Mouse (Mus musculus) embryonic facial prominence, embryonic 14.5 days (tissue): ENCODE data around the gene Fiz1. TPM values are rescaled to one million over a fixed set of nuclear protein-coding genes. Genes with fewer than 3 reads are reported as not detected.

Source experiments
- ATAC-seq: fragments of 200-750 bp; cut with Nextera tagmentation; 2 replicates; pipeline ENCODE4 v1.8.0; 2017; ENCODE audit warnings: low read depth, moderate number of reproducible peaks, moderate TSS enrichment
- DNase-seq: peaks from one replicate; pipeline ENCODE4 v3.0.0-alpha.2; 2015; ENCODE audit warnings: low spot score
- H3K27ac ChIP-seq: fragments of 300-500 bp; sonication (generic); replicated peaks from 2 replicates; pipeline ENCODE4 v1.5.1; 2014; ENCODE audit warnings: low read depth, mild to moderate bottlenecking, low read length, moderate library complexity
- H3K27me3 ChIP-seq: fragments of 300-500 bp; sonication (generic); replicated peaks from 2 replicates; pipeline ENCODE4 v1.6.1; 2014; ENCODE audit warnings: low read length; ENCODE audit not compliant: control insufficient read depth, insufficient read depth
- H3K36me3 ChIP-seq: fragments of 300-500 bp; sonication (generic); 2 replicates; pipeline ENCODE4 v1.6.1; 2014; ENCODE audit warnings: low read length, mixed read lengths; ENCODE audit not compliant: control insufficient read depth, insufficient read depth
- H3K4me1 ChIP-seq: fragments of 300-500 bp; sonication (generic); 2 replicates; pipeline ENCODE4 v1.6.1; 2014; ENCODE audit warnings: antibody characterized with exemption, low read length; ENCODE audit not compliant: control insufficient read depth, insufficient read depth
- H3K4me2 ChIP-seq: fragments of 300-500 bp; sonication (generic); 2 replicates; pipeline ENCODE4 v1.6.1; 2014; ENCODE audit warnings: low read depth, mild to moderate bottlenecking, low read length, moderate library complexity, mixed read lengths
- H3K4me3 ChIP-seq: fragments of 300-500 bp; sonication (generic); 2 replicates; pipeline ENCODE4 v1.5.1; 2014; ENCODE audit warnings: low read depth, mild to moderate bottlenecking, low read length
- H3K9ac ChIP-seq: fragments of 300-500 bp; sonication (generic); 2 replicates; pipeline ENCODE4 v1.6.1; 2014; ENCODE audit warnings: low read depth, mild to moderate bottlenecking, low read length, moderate library complexity, mixed read lengths
- H3K9me3 ChIP-seq: fragments of 300-500 bp; sonication (generic); 2 replicates; pipeline ENCODE4 v1.6.1; 2016; ENCODE audit warnings: low read length; ENCODE audit not compliant: control insufficient read depth
- WGBS: fragments of 180-500 bp; shearing (Covaris S2); extraction: QIAGEN DNeasy Blood & Tissue Kit; methylation state at CpG from one replicate; pipeline ENCODE4 v1.1.7; 2014; 5-methylcytosine and 5-hydroxymethylcytosine counted together
- polyA plus RNA-seq: library from polyadenylated mRNA; unstranded; fragments of >200 nt; fragmentation: Nextera tagmentation; extraction: Ambion mirVana; gene quantifications from 2 replicates; pipeline ENCODE4 v1.2.1, GENCODE M21; 2014

The Fiz1 gene
- polyA plus RNA-seq, 1 experiment from 2014 or later: 31.1 TPM

- H3K4me2 ChIP-seq: no peak overlapping the region
- H3K4me3 ChIP-seq: no peak overlapping the region
- DNase-seq (no peak), ATAC-seq (no peak)
- H3K9me3 ChIP-seq: no peaks in the 10 kb centered on the region
- H3K4me1 ChIP-seq: peaks cover 11% of the 10 kb centered on the region
- H3K27me3 ChIP-seq: no peaks in the 10 kb centered on the region
- H3K36me3 ChIP-seq: no peaks in the 10 kb centered on the region
- WGBS: 71% methylated on average over 2 of the region's 2 CpGs
- H3K9ac ChIP-seq: no peak overlapping the region
- H3K27ac ChIP-seq: no peak overlapping the region
Observed at GRCm38 (mm10) chr7:4999876-5000275, 14.6 kb downstream of the Fiz1 start.

GRCm38 (mm10) chr7:4996934-4997333, 17.6 kb downstream of the Fiz1 start:
- ATAC-seq: no peak
- H3K9ac ChIP-seq: no peak overlapping the region; the same call in 1 of the 2 replicates

GRCm38 (mm10) chr7:4996003-4996895, 18.2 kb downstream of the Fiz1 start, which contains the start of gene Zfp579:
Gene Zfp579, minus strand, starts transcription at chr7:4996158.
- 7% methylated on average over 15 of the region's 26 CpGs for WGBS

More at GRCm38 (mm10) chr7:4996934-4997333, 17.6 kb downstream of the Fiz1 start:
- WGBS: 52% methylated on average over 6 of the region's 8 CpGs
- Histone ChIP-seq H3K27me3 (peaks cover 5% of the 10 kb centered on the region; the same call in 1 of the 2 replicates), H3K9me3 (0 out of 2 replicates have a peak, but pooled peaks cover 4% of the 10 kb centered on the region), H3K4me1 (peaks cover 14% of the 10 kb centered on the region), H3K4me2 (peak overlapping the region; percentile 84), H3K27ac (no peak overlapping the region), H3K4me3 (peak overlapping the region; percentile 79), H3K36me3 (peaks cover 23% of the 10 kb centered on the region)
- no peak for DNase-seq

GRCm38 (mm10) chr7:4995268-4996002, 19.1 kb downstream of the Fiz1 start:
- H3K4me2 ChIP-seq: peak overlapping the region; percentile 84
- peaks cover 14% of the 10 kb centered on the region for H3K4me1 ChIP-seq
- H3K4me3 ChIP-seq: peak overlapping the region; percentile 79
- DNase-seq: no peak
- peak overlapping the region; percentile 53 for H3K27ac ChIP-seq
- H3K9me3 ChIP-seq: 0 out of 2 replicates have a peak, but pooled peaks cover 8% of the 10 kb centered on the region
- no peak for ATAC-seq
- H3K9ac ChIP-seq: peak overlapping the region; percentile 86
- 4% methylated on average over 16 of the region's 19 CpGs for WGBS
- H3K27me3 ChIP-seq: peaks cover 5% of the 10 kb centered on the region; the same call in 1 of the 2 replicates
- peaks cover 31% of the 10 kb centered on the region for H3K36me3 ChIP-seq

More at GRCm38 (mm10) chr7:4996003-4996895, 18.2 kb downstream of the Fiz1 start, which contains the start of gene Zfp579:
- peaks cover 30% of the 10 kb centered on the region for H3K36me3 ChIP-seq
- peak within 1 kb of the TSS; percentile 64 for H3K27ac ChIP-seq
- H3K4me3 ChIP-seq: peak within 1 kb of the TSS; percentile 79
- 0 out of 2 replicates have a peak, but pooled peaks cover 4% of the 10 kb centered on the region for H3K9me3 ChIP-seq
- H3K4me1 ChIP-seq: peaks cover 14% of the 10 kb centered on the region
- peak within 1 kb of the TSS; percentile 84 for H3K4me2 ChIP-seq
- DNase-seq (peak; percentile 93), ATAC-seq (peak; percentile 92)
- peak within 1 kb of the TSS; percentile 86 for H3K9ac ChIP-seq
- H3K27me3 ChIP-seq: peaks cover 5% of the 10 kb centered on the region; the same call in 1 of the 2 replicates

- 0 out of 2 replicates have a peak, but pooled peaks cover 8% of the 10 kb centered on the region for H3K9me3 ChIP-seq
- H3K27me3 ChIP-seq: peaks cover 5% of the 10 kb centered on the region; the same call in 1 of the 2 replicates
- H3K4me2 ChIP-seq: peak overlapping the region; percentile 84
- ATAC-seq: no peak
- no peak overlapping the region for H3K27ac ChIP-seq
- 64% methylated on average over 42 of the region's 59 CpGs for WGBS
- H3K9ac ChIP-seq: peak overlapping the region; percentile 86; the same call in 1 of the 2 replicates
- peaks cover 31% of the 10 kb centered on the region for H3K36me3 ChIP-seq
- H3K4me1 ChIP-seq: peaks cover 14% of the 10 kb centered on the region
- peak overlapping the region; percentile 79; the same call in 1 of the 2 replicates for H3K4me3 ChIP-seq
- no peak for DNase-seq
Observed at GRCm38 (mm10) chr7:4993999-4994788, 20.3 kb downstream of the Fiz1 start.

- peaks cover 5% of the 10 kb centered on the region; the same call in 1 of the 2 replicates for H3K27me3 ChIP-seq
- H3K36me3 ChIP-seq: peaks cover 31% of the 10 kb centered on the region
- no peak overlapping the region for H3K4me3 ChIP-seq
- H3K4me1 ChIP-seq: peaks cover 14% of the 10 kb centered on the region
- H3K9ac ChIP-seq: peak overlapping the region; percentile 19; the same call in 1 of the 2 replicates
- 0 out of 2 replicates have a peak, but pooled peaks cover 8% of the 10 kb centered on the region for H3K9me3 ChIP-seq
- H3K4me2 ChIP-seq: peak overlapping the region; percentile 84; the same call in 1 of the 2 replicates
- DNase-seq (no peak), ATAC-seq (no peak)
- no peak overlapping the region for H3K27ac ChIP-seq
- 55% methylated on average over 28 of the region's 55 CpGs for WGBS
Observed at GRCm38 (mm10) chr7:4993347-4993998, 21.0 kb downstream of the Fiz1 start.

- 60% methylated on average over 2 of the region's 2 CpGs for WGBS
- Histone ChIP-seq H3K27ac (no peak overlapping the region), H3K4me2 (no peak overlapping the region)
Observed at GRCm38 (mm10) chr7:4988250-4988649, 26.2 kb downstream of the Fiz1 start.

More at GRCm38 (mm10) chr7:4988250-4988649, 26.2 kb downstream of the Fiz1 start:
- no peaks in the 10 kb centered on the region for H3K4me1 ChIP-seq
- H3K9ac ChIP-seq: no peak overlapping the region
- H3K36me3 ChIP-seq: peaks cover 21% of the 10 kb centered on the region
- no peak overlapping the region for H3K4me3 ChIP-seq
- 0 out of 2 replicates have a peak, but pooled peaks cover 8% of the 10 kb centered on the region for H3K9me3 ChIP-seq
- ATAC-seq: no peak
- no peaks in the 10 kb centered on the region for H3K27me3 ChIP-seq
- DNase-seq: no peak
